21 mouse cellular contexts compared by ENCODE assay signal in the genomic region with DNA sequence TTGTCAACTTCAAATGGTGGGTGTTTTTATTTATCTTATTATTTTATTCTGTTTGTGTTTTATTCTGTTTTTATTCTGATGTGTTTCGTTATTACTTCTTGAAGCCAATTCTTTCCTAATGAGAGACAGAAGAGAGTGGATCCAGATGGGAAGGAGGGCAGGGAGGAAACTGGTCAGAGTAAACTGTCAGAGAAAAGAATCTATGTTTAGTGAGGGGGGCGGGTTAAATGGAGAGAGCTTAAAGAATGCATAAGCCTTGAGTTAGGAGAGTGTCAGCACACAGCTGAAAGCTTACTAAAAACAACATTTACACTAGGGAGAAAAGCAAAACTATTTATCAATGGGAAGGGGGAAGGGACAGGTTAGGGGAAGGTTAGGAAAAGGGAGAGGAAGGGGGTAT. TPM values are rescaled to one million over a fixed set of nuclear protein-coding genes. Genes with fewer than 3 reads are reported as not detected.
DNase-seq lines count a peak whose midpoint lies in the region; ATAC-seq and TF ChIP-seq lines count a peak whose summit lies in the region.
"Had no signal": no experiment of that assay in that cellular context is flagged by ENCODE, and none has a peak within 500 bp of the region (broad histone marks: within the 10 kb centered on the region; RNA-seq: fewer than 3 reads in every experiment).

No protein-coding gene starts in this region.

- no peak overlapping the region for H3K4me3 ChIP-seq in forebrain, embryonic 11.5 days (ENCODE audit: low read depth, low read length)
- H3K4me3 ChIP-seq in forebrain, embryonic 15.5 days = no peak overlapping the region
- no peak overlapping the region for H3K4me3 ChIP-seq in lung, embryonic 14.5 days (ENCODE audit: low read depth, low read length)
- H3K4me3 ChIP-seq in stomach, embryonic 15.5 days (replicated peaks) = no peak overlapping the region
- H3K4me3 ChIP-seq in stomach, postnatal 0 days (ENCODE audit: low read depth, low read length) = no peak overlapping the region
- H3K4me3 ChIP-seq: forebrain, embryonic 12.5 days; heart, adult 2 months; heart, embryonic 15.5 days; hindbrain, embryonic 13.5 days had no signal

- H3K9ac ChIP-seq in forebrain, embryonic 11.5 days (ENCODE audit: low read length) = no peak overlapping the region
- H3K9ac ChIP-seq in forebrain, embryonic 15.5 days (replicated peaks) = no peak overlapping the region
- no peak overlapping the region for H3K9ac ChIP-seq in lung, embryonic 14.5 days
- H3K9ac ChIP-seq in stomach, embryonic 15.5 days = no peak overlapping the region
- H3K9ac ChIP-seq in stomach, postnatal 0 days (ENCODE audit: low read length) = no peak overlapping the region
- H3K9ac ChIP-seq: forebrain, embryonic 12.5 days; forebrain, postnatal 0 days; heart, embryonic 15.5 days; hindbrain, embryonic 13.5 days had no signal

- H3K36me3 ChIP-seq in forebrain, embryonic 11.5 days (ENCODE audit: control insufficient read depth, insufficient read depth, low read length) = no peaks in the 10 kb centered on the region
- H3K36me3 ChIP-seq in forebrain, embryonic 15.5 days = no peaks in the 10 kb centered on the region
- no peaks in the 10 kb centered on the region for H3K36me3 ChIP-seq in lung, embryonic 14.5 days (ENCODE audit: insufficient read depth)
- H3K36me3 ChIP-seq in stomach, embryonic 15.5 days = no peaks in the 10 kb centered on the region
- H3K36me3 ChIP-seq in stomach, postnatal 0 days (ENCODE audit: control insufficient read depth, insufficient read depth, low read length) = no peaks in the 10 kb centered on the region
- H3K36me3 ChIP-seq: forebrain, embryonic 12.5 days; heart, embryonic 15.5 days; hindbrain, embryonic 13.5 days had no signal

- TF ChIP-seq CTCF in lung, embryonic 14.5 days (IDR thresholded peaks at IDR 0.05; ENCODE audit: low read depth) = no peak
- TF ChIP-seq CTCF in stomach, postnatal 0 days (IDR thresholded peaks at IDR 0.05; ENCODE audit: low read depth) = no peak

- TF ChIP-seq EP300 in stomach, postnatal 0 days (optimal IDR thresholded peaks at IDR 0.05) = no peak

- H3K27ac ChIP-seq in forebrain, embryonic 11.5 days (ENCODE audit: low read depth, low read length) = no peak overlapping the region
- no peak overlapping the region for H3K27ac ChIP-seq in forebrain, embryonic 15.5 days (replicated peaks)
- no peak overlapping the region for H3K27ac ChIP-seq in lung, embryonic 14.5 days (ENCODE audit: low read depth)
- no peak overlapping the region for H3K27ac ChIP-seq in stomach, embryonic 15.5 days
- no peak overlapping the region for H3K27ac ChIP-seq in stomach, postnatal 0 days (replicated peaks)
- H3K27ac ChIP-seq: forebrain, embryonic 12.5 days; heart, adult 2 months; heart, embryonic 15.5 days; hindbrain, embryonic 13.5 days; hindbrain, postnatal 0 days had no signal

- no peak for DNase-seq in forebrain, embryonic 11.5 days (ENCODE audit: low spot score)
- DNase-seq in lung, embryonic 14.5 days = peak; percentile 39
- no peak for DNase-seq in lung, postnatal 25 days (ENCODE audit: low spot score)
- no peak for DNase-seq in stomach, postnatal 0 days (ENCODE audit: low spot score)
- no peak for DNase-seq in urinary bladder, adult 18-20 months (ENCODE audit: low spot score in 2 of 2)
- DNase-seq: adrenal gland, adult 2 months; adrenal gland, postnatal 25 days; cerebellum, adult 18-20 months; cerebellum, adult 9-11 months; cerebellum, postnatal 36 days; forebrain, postnatal 0 days; gastrocnemius, postnatal 14 days; heart, adult 2 months; heart, postnatal 14 days had no signal

- 0 out of 2 replicates have a peak, but pooled peaks have one; percentile 1 for ATAC-seq in forebrain, embryonic 11.5 days (replicated peaks; ENCODE audit: low FRiP score)
- ATAC-seq in forebrain, embryonic 15.5 days (replicated peaks) = no peak
- ATAC-seq in lung, embryonic 14.5 days (ENCODE audit: insufficient read depth) = peak; percentile 65; the same call in 1 of the 2 replicates
- peak; percentile 65; the same call in 1 of the 2 replicates for ATAC-seq in stomach, embryonic 15.5 days (ENCODE audit: insufficient read depth, low FRiP score, low read depth)
- ATAC-seq in stomach, postnatal 0 days (ENCODE audit: low FRiP score, low TSS enrichment) = no peak
- ATAC-seq: forebrain, postnatal 0 days; hindbrain, postnatal 0 days had no signal

- no peaks in the 10 kb centered on the region for H3K27me3 ChIP-seq in forebrain, embryonic 11.5 days (ENCODE audit: control insufficient read depth, insufficient read depth, low read length)
- H3K27me3 ChIP-seq in forebrain, embryonic 15.5 days = no peaks in the 10 kb centered on the region
- no peaks in the 10 kb centered on the region for H3K27me3 ChIP-seq in lung, embryonic 14.5 days (ENCODE audit: insufficient read depth, low read length)
- H3K27me3 ChIP-seq in stomach, embryonic 15.5 days (replicated peaks) = no peaks in the 10 kb centered on the region
- no peaks in the 10 kb centered on the region for H3K27me3 ChIP-seq in stomach, postnatal 0 days (ENCODE audit: control insufficient read depth, insufficient read depth, low read length)
- H3K27me3 ChIP-seq: forebrain, embryonic 12.5 days; heart, embryonic 15.5 days; hindbrain, embryonic 13.5 days had no signal

- WGBS in forebrain, embryonic 11.5 days = 10% methylated on average over 2 of the region's 2 CpGs
- WGBS in forebrain, embryonic 15.5 days = 25% methylated on average over 2 of the region's 2 CpGs
- WGBS in lung, embryonic 14.5 days = 17% methylated on average over 2 of the region's 2 CpGs
- WGBS in stomach, embryonic 15.5 days = 21% methylated on average over 2 of the region's 2 CpGs
- WGBS in stomach, postnatal 0 days = 32% methylated on average over 2 of the region's 2 CpGs

- H3K4me1 ChIP-seq in forebrain, embryonic 11.5 days (replicated peaks; ENCODE audit: control insufficient read depth, insufficient read depth, low read length) = peaks cover 3% of the 10 kb centered on the region
- H3K4me1 ChIP-seq in forebrain, embryonic 15.5 days = peaks cover 6% of the 10 kb centered on the region
- no peaks in the 10 kb centered on the region for H3K4me1 ChIP-seq in lung, embryonic 14.5 days (ENCODE audit: insufficient read depth)
- H3K4me1 ChIP-seq in stomach, embryonic 15.5 days = no peaks in the 10 kb centered on the region
- no peaks in the 10 kb centered on the region for H3K4me1 ChIP-seq in stomach, postnatal 0 days (replicated peaks; ENCODE audit: control insufficient read depth, insufficient read depth)
- H3K4me1 ChIP-seq: heart, embryonic 15.5 days had no signal

- no peaks in the 10 kb centered on the region for H3K9me3 ChIP-seq in forebrain, embryonic 11.5 days (ENCODE audit: control insufficient read depth, low read length)
- no peaks in the 10 kb centered on the region for H3K9me3 ChIP-seq in forebrain, embryonic 15.5 days
- no peaks in the 10 kb centered on the region for H3K9me3 ChIP-seq in lung, embryonic 14.5 days (ENCODE audit: low read depth, low read length)
- H3K9me3 ChIP-seq in stomach, embryonic 15.5 days = no peaks in the 10 kb centered on the region
- H3K9me3 ChIP-seq in stomach, postnatal 0 days (ENCODE audit: control insufficient read depth, low read length) = no peaks in the 10 kb centered on the region
- H3K9me3 ChIP-seq: forebrain, embryonic 12.5 days; heart, embryonic 15.5 days; hindbrain, embryonic 13.5 days had no signal

- no peak overlapping the region for H3K4me2 ChIP-seq in forebrain, embryonic 11.5 days (ENCODE audit: low read depth, low read length, severe bottlenecking)
- H3K4me2 ChIP-seq in forebrain, embryonic 15.5 days (replicated peaks) = no peak overlapping the region
- H3K4me2 ChIP-seq in lung, embryonic 14.5 days = no peak overlapping the region
- no peak overlapping the region for H3K4me2 ChIP-seq in stomach, embryonic 15.5 days
- H3K4me2 ChIP-seq in stomach, postnatal 0 days (replicated peaks; ENCODE audit: low read depth) = no peak overlapping the region
- H3K4me2 ChIP-seq: forebrain, embryonic 12.5 days; heart, embryonic 11.5 days; heart, embryonic 15.5 days; hindbrain, embryonic 13.5 days had no signal

RNA-seq across cellular contexts. Expression of a gene that starts 50.3 kb away (rescaled TPM):
- 0.20 and 0.25 TPM in 2 replicates for polyA plus RNA-seq in forebrain, embryonic 11.5 days (2014; fragmentation: Nextera tagmentation; extraction: Ambion mirVana)
- 1.0 and 1.6 TPM in 2 replicates for polyA plus RNA-seq in forebrain, embryonic 15.5 days (2015; fragmentation: Nextera tagmentation; extraction: Ambion mirVana)
- polyA plus RNA-seq in lung, embryonic 14.5 days (2014; fragmentation: Nextera tagmentation; extraction: Ambion mirVana) = 0.62 and 0.92 TPM in 2 replicates
- polyA plus RNA-seq in stomach, embryonic 15.5 days (2015; fragmentation: Nextera tagmentation; extraction: Ambion mirVana) = 11.8 and 13.5 TPM in 2 replicates
- 7.3 and 7.7 TPM in 2 replicates for polyA plus RNA-seq in stomach, postnatal 0 days (2015; fragmentation: Nextera tagmentation; extraction: Ambion mirVana)

Comparison
In these comparisons a context has a peak if more than half of its experiments do, and no peak if none do; other contexts are left out.
1. ATAC-seq: peak in forebrain, embryonic 11.5 days (single experiment), lung, embryonic 14.5 days (single experiment) and stomach, embryonic 15.5 days (single experiment); none in forebrain, embryonic 15.5 days (single experiment) and stomach, postnatal 0 days (single experiment).